Mouse (Mus musculus): ENCODE data around the gene Gbx2. TPM values are rescaled to one million over a fixed set of nuclear protein-coding genes. Genes with fewer than 3 reads are reported as not detected.

Gbx2 gene
- total RNA-seq (2023) = not detected in 4 replicates

DNA sequence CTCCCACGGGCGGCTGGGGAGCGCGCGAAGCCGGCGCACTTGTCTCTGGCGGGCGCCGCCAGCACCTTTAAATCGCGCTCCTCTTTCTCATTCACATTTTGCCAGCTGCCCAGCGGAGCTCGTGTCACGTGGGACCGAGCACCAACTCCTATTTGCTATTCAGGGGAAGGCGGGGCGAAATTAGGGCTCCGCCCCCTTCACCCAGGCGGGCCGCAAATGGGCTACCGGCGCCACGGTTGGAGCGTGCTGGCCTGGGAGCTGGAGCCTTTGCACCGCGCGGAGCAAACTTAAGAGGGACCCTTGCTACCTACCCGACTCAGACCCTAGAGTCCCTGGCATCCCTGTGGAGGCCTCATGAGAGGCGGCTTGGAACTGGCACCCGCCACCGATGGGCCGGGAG lies at the start of gene Gbx2:
Gbx2 (minus strand) TSS at position 60 of the 400 bp plus-strand sequence.

Other genes starting within 250 kb of the Gbx2 start
- not detected in 4 replicates for gene Asb18, start 83.5 kb upstream of the Gbx2 start, total RNA-seq (2023)
- not detected in 4 replicates for gene Iqca, start 222.2 kb upstream of the Gbx2 start, total RNA-seq (2023)